Mouse (Mus musculus): ENCODE data around the gene Cym. TPM values are rescaled to one million over a fixed set of nuclear protein-coding genes. Genes with fewer than 3 reads are reported as not detected.

Gene Cym
- polyA plus RNA-seq, 1 experiment from 2014 or later: 6.3 TPM

GRCm38 (mm10) chr3:107223230-107223629 lies 1.7 kb upstream of the Cym start:
- WGBS: 22% methylated on average over 1 of the region's 1 CpGs
- Histone ChIP-seq H3K27me3 (no peaks in the 10 kb centered on the region), H3K27ac (no peak overlapping the region), H3K4me1 (replicated peaks) (peaks cover 3% of the 10 kb centered on the region; the same call in 1 of the 2 replicates), H3K9ac (no peak overlapping the region), H3K9me3 (replicated peaks) (no peaks in the 10 kb centered on the region), H3K4me3 (no peak overlapping the region), H3K36me3 (no peaks in the 10 kb centered on the region), H3K4me2 (no peak overlapping the region)
- ATAC-seq (replicated peaks; ENCODE audit: insufficient number of reproducible peaks, insufficient read depth, low FRiP score, low read depth): no peak

- no peak for ATAC-seq (replicated peaks; ENCODE audit: insufficient number of reproducible peaks, insufficient read depth, low FRiP score, low read depth)
- H3K27ac ChIP-seq: no peak overlapping the region
- 82% methylated on average over 7 of the region's 7 CpGs for WGBS
Observed at GRCm38 (mm10) chr3:107218572-107218971, 3.0 kb downstream of the Cym start.

DNA sequence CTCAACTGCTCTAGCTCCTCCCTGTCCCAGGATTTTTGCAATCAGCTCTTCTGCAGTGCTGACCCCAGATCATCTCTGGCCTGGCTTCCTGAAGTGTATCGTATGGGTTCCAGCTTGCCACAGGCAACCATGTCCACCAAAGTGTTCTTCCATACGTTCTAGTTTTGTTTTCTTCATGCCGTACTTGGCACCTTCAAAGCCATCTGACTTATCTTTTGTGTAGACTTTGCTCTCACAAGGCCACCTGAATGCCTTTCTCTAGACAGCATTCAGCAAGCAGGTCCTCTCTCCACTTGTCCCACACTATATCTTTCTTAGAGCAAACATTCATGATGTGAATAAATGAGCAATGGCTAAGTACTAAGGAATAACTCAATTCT lies 4.4 kb downstream of the Cym start:
- no peak overlapping the region for H3K4me2 ChIP-seq
- WGBS: 73% methylated on average over 3 of the region's 3 CpGs
- H3K9me3 ChIP-seq (replicated peaks): no peaks in the 10 kb centered on the region
- H3K27ac ChIP-seq: no peak overlapping the region
- no peaks in the 10 kb centered on the region for H3K36me3 ChIP-seq
- no peak overlapping the region for H3K4me3 ChIP-seq
- ATAC-seq (replicated peaks; ENCODE audit: insufficient number of reproducible peaks, insufficient read depth, low FRiP score, low read depth): no peak
- no peaks in the 10 kb centered on the region for H3K27me3 ChIP-seq
- no peaks in the 10 kb centered on the region for H3K4me1 ChIP-seq (replicated peaks)
- no peak overlapping the region for H3K9ac ChIP-seq

More at GRCm38 (mm10) chr3:107218572-107218971, 3.0 kb downstream of the Cym start:
- no peaks in the 10 kb centered on the region for H3K36me3 ChIP-seq
- no peaks in the 10 kb centered on the region for H3K9me3 ChIP-seq (replicated peaks)
- H3K9ac ChIP-seq: no peak overlapping the region
- no peak overlapping the region for H3K4me3 ChIP-seq
- peaks cover 3% of the 10 kb centered on the region; the same call in 1 of the 2 replicates for H3K4me1 ChIP-seq (replicated peaks)
- no peak overlapping the region for H3K4me2 ChIP-seq
- H3K27me3 ChIP-seq: no peaks in the 10 kb centered on the region

DNA sequence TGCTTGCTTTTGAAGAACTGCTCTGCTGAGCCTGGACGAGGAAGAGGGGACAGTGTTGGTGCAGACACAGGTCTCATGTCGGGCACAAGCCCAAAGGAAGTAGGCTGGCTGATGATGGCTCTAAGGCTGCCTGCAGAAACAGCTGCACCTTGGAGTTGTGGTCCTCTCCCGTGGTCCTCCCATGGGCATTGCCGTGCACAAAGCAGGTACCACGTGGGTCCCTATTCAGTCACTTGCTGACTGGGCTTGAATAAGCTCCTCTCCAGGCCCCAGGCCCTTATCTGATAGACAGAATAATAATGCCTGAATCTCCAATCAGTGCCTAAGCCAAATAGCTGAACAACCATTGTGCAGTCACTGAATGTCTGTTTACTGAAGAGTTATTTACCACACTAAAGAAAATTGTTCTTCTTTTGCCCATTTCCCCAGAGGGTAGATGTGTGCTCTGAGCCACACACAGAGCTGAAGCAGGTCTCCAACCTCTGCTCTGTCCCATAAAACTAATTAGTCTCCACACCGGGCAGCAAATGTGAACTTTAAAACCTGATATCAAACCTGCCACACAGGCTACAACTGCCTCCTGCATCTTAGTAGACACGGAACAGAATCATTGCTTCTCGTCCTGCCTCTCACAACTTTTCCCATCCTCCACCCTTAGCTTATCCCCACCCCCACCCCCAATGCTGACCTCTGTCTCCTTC lies 5.0 kb downstream of the Cym start:
- Histone ChIP-seq H3K27me3 (no peaks in the 10 kb centered on the region), H3K9me3 (replicated peaks) (no peaks in the 10 kb centered on the region), H3K4me3 (no peak overlapping the region), H3K4me2 (no peak overlapping the region), H3K36me3 (no peaks in the 10 kb centered on the region), H3K27ac (no peak overlapping the region), H3K4me1 (replicated peaks) (no peaks in the 10 kb centered on the region), H3K9ac (no peak overlapping the region)
- no peak for ATAC-seq (replicated peaks; ENCODE audit: insufficient number of reproducible peaks, insufficient read depth, low FRiP score, low read depth)
- 62% methylated on average over 8 of the region's 8 CpGs for WGBS

GRCm38 (mm10) chr3:107214606-107215005 lies 6.9 kb downstream of the Cym start:
- Histone ChIP-seq H3K9me3 (replicated peaks) (no peaks in the 10 kb centered on the region), H3K27ac (no peak overlapping the region), H3K9ac (no peak overlapping the region), H3K4me3 (no peak overlapping the region), H3K27me3 (no peaks in the 10 kb centered on the region), H3K4me2 (no peak overlapping the region), H3K4me1 (replicated peaks) (no peaks in the 10 kb centered on the region), H3K36me3 (no peaks in the 10 kb centered on the region)
- WGBS: 69% methylated on average over 5 of the region's 5 CpGs
- ATAC-seq (replicated peaks; ENCODE audit: insufficient number of reproducible peaks, insufficient read depth, low FRiP score, low read depth): no peak

GRCm38 (mm10) chr3:107207625-107208253 lies 13.8 kb downstream of the Cym start:
- no peaks in the 10 kb centered on the region for H3K27me3 ChIP-seq
- no peaks in the 10 kb centered on the region for H3K9me3 ChIP-seq (replicated peaks)
- 61% methylated on average over 7 of the region's 7 CpGs for WGBS
- H3K4me1 ChIP-seq (replicated peaks): 0 out of 2 replicates have a peak, but pooled peaks cover 6% of the 10 kb centered on the region
- ATAC-seq (replicated peaks; ENCODE audit: insufficient number of reproducible peaks, insufficient read depth, low FRiP score, low read depth): 0 out of 2 replicates have a peak, but pooled peaks have one; percentile 6
- no peak overlapping the region for H3K4me3 ChIP-seq
- H3K36me3 ChIP-seq: no peaks in the 10 kb centered on the region
- no peak overlapping the region for H3K4me2 ChIP-seq
- no peak overlapping the region for H3K27ac ChIP-seq
- H3K9ac ChIP-seq: no peak overlapping the region

- H3K9me3 ChIP-seq (replicated peaks): no peaks in the 10 kb centered on the region
- H3K9ac ChIP-seq: no peak overlapping the region
- 41% methylated on average over 4 of the region's 4 CpGs for WGBS
- H3K4me1 ChIP-seq (replicated peaks): 0 out of 2 replicates have a peak, but pooled peaks cover 6% of the 10 kb centered on the region
- no peak overlapping the region for H3K4me2 ChIP-seq
- no peak overlapping the region for H3K4me3 ChIP-seq
- no peak for ATAC-seq (replicated peaks; ENCODE audit: insufficient number of reproducible peaks, insufficient read depth, low FRiP score, low read depth)
- H3K27me3 ChIP-seq: no peaks in the 10 kb centered on the region
- H3K36me3 ChIP-seq: no peaks in the 10 kb centered on the region
- no peak overlapping the region for H3K27ac ChIP-seq
Observed at GRCm38 (mm10) chr3:107206490-107207150, 14.9 kb downstream of the Cym start.

- 0 out of 2 replicates have a peak, but pooled peaks cover 6% of the 10 kb centered on the region for H3K4me1 ChIP-seq (replicated peaks)
- no peak overlapping the region for H3K9ac ChIP-seq
- H3K9me3 ChIP-seq (replicated peaks): no peaks in the 10 kb centered on the region
- no peak overlapping the region for H3K4me3 ChIP-seq
- H3K4me2 ChIP-seq: no peak overlapping the region
- ATAC-seq (replicated peaks; ENCODE audit: insufficient number of reproducible peaks, insufficient read depth, low FRiP score, low read depth): no peak
- no peaks in the 10 kb centered on the region for H3K27me3 ChIP-seq
- 6% methylated on average over 4 of the region's 4 CpGs for WGBS
- no peak overlapping the region for H3K27ac ChIP-seq
- H3K36me3 ChIP-seq: no peaks in the 10 kb centered on the region
Observed at GRCm38 (mm10) chr3:107205994-107206393, 15.5 kb downstream of the Cym start.

DNA sequence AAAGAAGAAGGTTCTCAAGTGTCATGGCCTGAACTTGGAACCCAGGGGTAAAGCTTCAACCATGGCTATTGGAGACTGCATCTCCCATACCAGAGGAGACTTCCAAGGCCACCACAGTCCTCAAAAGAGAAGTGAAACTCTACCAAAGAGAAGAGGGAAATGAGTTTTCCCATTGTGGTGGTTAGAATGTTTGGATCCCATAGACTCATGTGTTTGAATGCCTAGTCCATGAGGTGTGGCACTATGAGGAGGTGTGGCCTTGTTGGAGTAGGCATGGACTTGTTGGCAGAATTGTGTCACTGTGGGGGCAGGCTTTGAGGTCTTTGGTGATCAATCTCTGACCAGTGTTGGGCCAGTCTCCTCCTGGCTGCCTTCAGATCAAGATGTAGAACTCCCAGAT lies 16.4 kb downstream of the Cym start:
- Histone ChIP-seq H3K9me3 (replicated peaks) (no peaks in the 10 kb centered on the region), H3K9ac (no peak overlapping the region), H3K27me3 (no peaks in the 10 kb centered on the region), H3K4me1 (replicated peaks) (0 out of 2 replicates have a peak, but pooled peaks cover 6% of the 10 kb centered on the region), H3K4me3 (no peak overlapping the region), H3K4me2 (no peak overlapping the region), H3K27ac (no peak overlapping the region), H3K36me3 (no peaks in the 10 kb centered on the region)
- ATAC-seq (replicated peaks; ENCODE audit: insufficient number of reproducible peaks, insufficient read depth, low FRiP score, low read depth): no peak

GRCm38 (mm10) chr3:107204413-107204812 lies 17.1 kb downstream of the Cym start:
- Histone ChIP-seq H3K27me3 (no peaks in the 10 kb centered on the region), H3K9ac (no peak overlapping the region), H3K36me3 (no peaks in the 10 kb centered on the region), H3K4me3 (no peak overlapping the region), H3K4me1 (replicated peaks) (0 out of 2 replicates have a peak, but pooled peaks cover 6% of the 10 kb centered on the region), H3K4me2 (no peak overlapping the region), H3K9me3 (replicated peaks) (no peaks in the 10 kb centered on the region), H3K27ac (no peak overlapping the region)
- ATAC-seq (replicated peaks; ENCODE audit: insufficient number of reproducible peaks, insufficient read depth, low FRiP score, low read depth): no peak
- WGBS: 76% methylated on average over 3 of the region's 3 CpGs

GRCm38 (mm10) chr3:107201310-107202180 lies 20.0 kb downstream of the Cym start:
- Histone ChIP-seq H3K4me2 (no peak overlapping the region), H3K36me3 (no peaks in the 10 kb centered on the region), H3K9ac (no peak overlapping the region), H3K27me3 (no peaks in the 10 kb centered on the region), H3K9me3 (replicated peaks) (no peaks in the 10 kb centered on the region), H3K27ac (no peak overlapping the region), H3K4me3 (no peak overlapping the region), H3K4me1 (replicated peaks) (0 out of 2 replicates have a peak, but pooled peaks cover 3% of the 10 kb centered on the region)
- 42% methylated on average over 9 of the region's 9 CpGs for WGBS
- no peak for ATAC-seq (replicated peaks; ENCODE audit: insufficient number of reproducible peaks, insufficient read depth, low FRiP score, low read depth)

Data from heart, embryonic 15.5 days (tissue).